Mouse (Mus musculus): ENCODE measurements at regions not wholly inside any gene's neighbourhood (a gene's known extent, or its start where the extent isn't known, plus 50 kb on each side); places are given as distances from the start of the nearest gene placed in this dataset.
A peak's percentile ranks its signal among the peaks of the same experiment; 100 is the strongest.

DNA sequence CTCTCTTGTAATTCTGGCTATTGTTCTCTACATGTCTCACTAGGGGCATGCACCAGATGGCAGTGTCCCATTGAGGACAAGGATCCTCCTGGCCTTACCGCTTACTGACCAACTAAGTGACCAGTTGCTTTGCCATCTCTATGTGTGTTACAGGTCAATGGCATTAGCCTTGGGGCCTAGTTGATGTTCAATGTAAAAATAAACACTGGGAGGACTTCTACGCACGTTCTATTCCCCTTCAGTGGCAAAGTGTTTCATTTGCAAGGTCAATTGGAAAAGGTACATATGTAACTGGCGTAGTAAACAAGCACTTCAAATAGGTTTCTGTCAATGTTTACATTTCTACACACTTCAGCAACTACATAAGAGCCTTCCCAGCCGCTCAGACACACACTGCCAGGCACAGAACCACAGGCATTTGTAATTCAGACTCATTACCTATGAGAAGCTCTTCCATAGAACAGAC lies 527.8 kb downstream of the Ppargc1a start:
- TF ChIP-seq CTCF (IDR thresholded peaks at IDR 0.05; ENCODE audit: borderline replicate concordance, insufficient read depth, low read length): peak; percentile 23; the same call in 1 of the 2 replicates
- no peak for TF ChIP-seq POLR2A (IDR thresholded peaks at IDR 0.05; ENCODE audit: low read depth, low read length)

Measured in embryonic fibroblast, embryonic 13.5 days (primary cell).